Mouse (Mus musculus) heart, postnatal 25 days (tissue): ENCODE data around the gene Dll3. TPM values are rescaled to one million over a fixed set of nuclear protein-coding genes. Genes with fewer than 3 reads are reported as not detected.
"Not testable (repeated sequence)": the region's sequence is repeated elsewhere in the genome, so short reads cannot be mapped to it uniquely, and the experiment has no call there.

Experiments used
- DNase-seq: peaks from one replicate; pipeline ENCODE4 v3.0.0; 2022; ENCODE audit warnings: low spot score
- intact Hi-C: fragments of 180-260 bp; cut with DNase I; formaldehyde crosslinking; loops from one replicate; pipeline ENCODE4 v1.15.1; 2025
- total RNA-seq, 2 experiments: library from RNA; stranded (reverse); gene quantifications; 2 replicates each; pipeline ENCODE4 v1.2.3; 2021

Gene Dll3
- total RNA-seq, 2 experiments from 2014 or later, result not detected

- DNase-seq, result no peak
- intact Hi-C loops, result no loop called here
Observed at GRCm38 (mm10) chr7:28263786-28264185, 38.3 kb downstream of the Dll3 start.

GRCm38 (mm10) chr7:28262861-28263260 is 39.2 kb downstream of the Dll3 start:
- no peak for DNase-seq
- intact Hi-C loops, result no loop called here

DNA sequence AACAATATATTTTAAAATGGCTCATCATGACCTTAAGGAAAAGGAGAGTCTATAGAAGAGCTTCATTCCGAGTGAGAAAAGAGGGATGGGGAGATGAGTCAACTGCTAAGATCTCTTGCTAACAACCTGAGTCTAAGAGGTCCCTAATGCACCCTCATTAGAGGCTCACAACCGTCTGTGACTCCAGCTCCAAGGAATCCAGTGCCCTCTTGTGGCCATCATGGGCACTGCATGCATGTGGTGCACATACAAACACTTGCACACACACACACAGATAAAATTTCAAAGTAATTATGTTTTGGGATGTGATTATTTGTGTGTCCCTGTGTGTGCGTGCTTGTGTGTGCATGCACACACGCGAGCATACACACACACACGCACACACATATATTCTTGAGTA is 46.6 kb downstream of the Dll3 start:
- intact Hi-C loops, result no loop called here
- DNase-seq, result no peak

DNA sequence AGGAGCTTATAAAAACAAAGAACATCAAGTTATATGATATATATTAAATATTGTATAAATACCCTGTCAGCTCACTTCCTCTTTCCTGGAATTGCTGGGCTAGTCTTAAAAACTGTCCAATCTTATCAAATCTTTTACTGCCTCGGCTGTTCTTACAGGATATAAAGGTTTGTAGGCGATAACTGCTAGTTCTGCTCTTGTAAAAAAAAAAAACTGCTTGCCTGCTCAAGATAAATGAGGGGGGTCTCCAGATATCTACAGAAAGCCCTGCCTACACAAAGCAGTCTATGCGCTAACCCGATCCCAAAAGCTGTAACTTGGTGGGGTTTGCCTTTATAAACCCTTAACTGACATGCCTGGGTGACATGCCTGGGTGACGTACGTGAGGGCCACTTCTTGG is 47.4 kb downstream of the Dll3 start:
- intact Hi-C loops, result no loop called here

DNA sequence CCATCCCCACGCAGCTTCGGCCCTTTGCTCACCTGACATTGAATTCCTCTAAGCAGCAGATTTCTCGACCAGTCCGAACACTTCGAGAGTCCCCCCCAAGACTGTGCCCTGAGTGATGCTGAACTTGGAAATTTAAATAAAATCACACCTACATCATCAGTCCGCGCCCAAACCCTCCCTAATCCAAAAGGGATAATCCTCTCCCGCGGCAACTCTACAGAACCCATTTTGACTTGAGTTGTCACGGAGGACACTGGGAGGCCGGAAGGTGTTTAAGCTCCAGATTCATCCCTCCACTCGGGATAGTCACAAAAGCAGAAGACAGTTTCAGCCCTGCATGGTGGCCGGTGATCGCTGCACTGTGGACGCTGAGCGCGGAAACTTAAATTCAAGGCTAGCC is 50.1 kb downstream of the Dll3 start:
- intact Hi-C loops, result no loop called here
- DNase-seq, result no peak

More for the DNA sequence above, 47.4 kb downstream of the Dll3 start:
- DNase-seq, result no peak

DNA sequence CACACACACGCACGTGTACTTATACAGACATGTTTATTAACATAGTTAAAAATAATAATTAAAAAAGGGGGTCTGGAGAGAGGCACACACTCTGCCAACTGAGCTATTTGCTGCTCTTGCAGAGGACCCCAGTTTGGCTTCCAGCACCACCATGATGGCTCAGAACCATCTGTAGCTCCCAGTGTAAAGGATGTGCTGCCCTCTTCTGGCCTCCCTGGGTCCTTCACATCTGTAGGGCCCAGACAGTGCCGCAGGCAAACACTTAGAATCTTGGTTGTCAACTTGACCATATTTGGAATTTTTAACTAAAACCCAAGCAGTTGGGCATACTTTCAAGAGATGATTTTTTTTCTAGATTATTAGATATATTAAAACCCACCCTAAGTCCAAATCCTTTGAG is 53.1 kb downstream of the Dll3 start:
- intact Hi-C loops, result no loop called here
- no peak for DNase-seq

DNA sequence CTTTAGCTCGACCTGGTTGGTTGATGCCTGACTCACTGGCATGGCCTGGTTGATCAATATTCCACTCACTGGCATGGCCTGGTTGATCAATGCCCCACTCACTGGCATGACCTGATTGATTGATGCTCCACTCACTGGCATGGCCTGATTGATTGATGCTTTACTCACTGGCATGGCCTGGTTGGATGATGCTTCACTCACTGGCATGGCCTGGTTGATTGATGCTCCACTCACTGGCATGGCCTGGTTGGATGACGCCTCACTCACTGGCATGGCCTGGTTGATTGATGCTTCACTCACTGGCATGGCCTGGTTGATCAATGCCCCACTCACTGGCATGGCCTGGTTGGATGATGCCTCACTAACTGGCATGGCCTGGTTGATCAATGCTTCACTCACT is 58.1 kb downstream of the Dll3 start:
- DNase-seq, intact Hi-C loops: not testable (repeated sequence)

Other genes with a start within 250 kb of the Dll3 start
- not detected for gene Fcgbp, start 231.0 kb downstream of the Dll3 start, total RNA-seq
- gene 9530053A07Rik, start 172.8 kb downstream of the Dll3 start, total RNA-seq, result not detected
- gene Fbl, start 132.5 kb downstream of the Dll3 start, total RNA-seq, result 10 to 100 TPM; 32.2 to 35.3 TPM
- gene Dyrk1b, start 122.8 kb downstream of the Dll3 start, total RNA-seq, result 10 to 100 TPM; 30.5 to 32.0 TPM
- 10 to 100 TPM; 11.9 to 12.1 TPM for gene Eid2, start 34.4 kb downstream of the Dll3 start, total RNA-seq
- 10 to 100 TPM; 10.1 to 10.2 TPM for gene Eid2b, start 24.5 kb downstream of the Dll3 start, total RNA-seq
- gene Selenov, start 11.1 kb downstream of the Dll3 start, total RNA-seq, result not detected
- gene Timm50, start 9.8 kb upstream of the Dll3 start, total RNA-seq, result 10 to 100 TPM; 60.5 to 61.7 TPM
- gene Supt5, start 36.5 kb upstream of the Dll3 start, total RNA-seq, result 10 to 100 TPM; 52.8 to 52.9 TPM
- gene Rps16, start 48.4 kb upstream of the Dll3 start, total RNA-seq, result 100 to 1,000 TPM; 489 to 520 TPM
- gene Plekhg2, start 70.4 kb upstream of the Dll3 start, total RNA-seq, result 10 to 100 TPM; 13.1 to 20.4 TPM
- 10 to 100 TPM; 14.1 to 18.0 TPM for gene Zfp36, start 78.0 kb upstream of the Dll3 start, total RNA-seq
- 10 to 100 TPM; 18.2 to 20.9 TPM for gene Med29, start 90.5 kb upstream of the Dll3 start, total RNA-seq
- gene Paf1, start 90.7 kb upstream of the Dll3 start, total RNA-seq, result 10 to 100 TPM; 40.6 to 44.3 TPM
- 1 to 10 TPM; 5.0 to 5.6 TPM for gene Gmfg, start 135.2 kb upstream of the Dll3 start, total RNA-seq
- gene Lrfn1, start 149.7 kb upstream of the Dll3 start, total RNA-seq, result under 1 TPM; 0.68 to 0.84 TPM
- not detected for gene Ifnl2, start 208.2 kb upstream of the Dll3 start, total RNA-seq
- gene Ifnl3, start 220.6 kb upstream of the Dll3 start, total RNA-seq, result not detected
- not detected for gene Sycn, start 238.6 kb upstream of the Dll3 start, total RNA-seq
- not detected for gene Nccrp1, start 245.0 kb upstream of the Dll3 start, total RNA-seq